Mouse (Mus musculus) spleen, adult 2 months (tissue): ENCODE data around the gene Dolpp1.

ENCODE experiments used
- CTCF ChIP-seq: fragments of 200-500 bp; IDR thresholded peaks from 2 replicates; pipeline ENCODE4 v1.5.1; 2011; ENCODE audit warnings: mild to moderate bottlenecking, inconsistent platforms; ENCODE audit not compliant: insufficient read depth, insufficient read length, insufficient replicate concordance; ENCODE audit errors: extremely low read depth
- POLR2A ChIP-seq: fragments of 200-500 bp; IDR thresholded peaks from 2 replicates; pipeline ENCODE4 v1.6.1; 2011; ENCODE audit warnings: low read depth, low read length, inconsistent platforms

- TF ChIP-seq CTCF (no peak), POLR2A (no peak)
These were observed 15.7 kb downstream of the Dolpp1 start for GRCm38 (mm10) chr2:30407778-30408177.
